Mouse (Mus musculus) left cerebral cortex, adult 11 months (tissue): ENCODE measurements around the gene Mapre3.

ENCODE experiments used
- DNase-seq: peaks from one replicate; pipeline ENCODE4 v3.0.0; 2022; ENCODE audit warnings: low spot score

Gene Mapre3

DNA sequence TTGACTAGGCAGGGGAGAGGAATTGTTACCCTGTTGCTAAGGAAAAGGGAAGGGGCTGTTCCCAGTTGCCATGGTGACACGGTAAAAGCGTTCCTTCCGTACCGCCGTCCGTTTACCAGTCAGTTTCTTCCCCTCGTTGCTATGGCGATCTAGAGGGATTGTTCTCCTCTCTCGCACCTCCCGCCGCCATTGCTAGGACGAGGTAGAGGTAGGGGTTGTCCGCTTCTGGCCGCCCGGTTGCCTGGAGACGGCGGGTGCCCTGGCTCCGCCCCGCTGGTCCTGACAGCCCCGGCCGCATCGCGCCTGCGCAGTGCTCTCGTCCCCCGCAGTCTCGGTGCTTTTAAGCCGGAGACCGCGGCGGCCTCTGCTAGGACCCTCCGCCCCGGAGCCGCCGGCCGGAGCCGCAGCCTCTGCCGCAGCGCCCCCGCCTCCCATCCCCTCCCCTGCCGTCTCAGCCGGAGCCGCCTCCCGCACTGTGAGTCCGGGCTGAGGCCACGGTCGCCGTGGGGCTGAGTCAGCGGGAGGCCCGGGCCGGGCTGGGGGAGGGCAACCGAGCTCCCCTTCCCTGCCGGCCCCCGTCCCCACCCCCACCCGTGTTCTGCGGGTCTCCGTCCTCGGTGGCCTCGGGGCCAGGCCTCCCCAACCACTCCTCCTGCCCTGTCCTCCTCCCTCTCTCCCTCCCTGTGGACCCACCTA, at the start of gene Mapre3:
TSS of gene Mapre3 (plus strand) at position 218 of the 696 bp plus-strand sequence.
- DNase-seq = peak; percentile 91

DNA sequence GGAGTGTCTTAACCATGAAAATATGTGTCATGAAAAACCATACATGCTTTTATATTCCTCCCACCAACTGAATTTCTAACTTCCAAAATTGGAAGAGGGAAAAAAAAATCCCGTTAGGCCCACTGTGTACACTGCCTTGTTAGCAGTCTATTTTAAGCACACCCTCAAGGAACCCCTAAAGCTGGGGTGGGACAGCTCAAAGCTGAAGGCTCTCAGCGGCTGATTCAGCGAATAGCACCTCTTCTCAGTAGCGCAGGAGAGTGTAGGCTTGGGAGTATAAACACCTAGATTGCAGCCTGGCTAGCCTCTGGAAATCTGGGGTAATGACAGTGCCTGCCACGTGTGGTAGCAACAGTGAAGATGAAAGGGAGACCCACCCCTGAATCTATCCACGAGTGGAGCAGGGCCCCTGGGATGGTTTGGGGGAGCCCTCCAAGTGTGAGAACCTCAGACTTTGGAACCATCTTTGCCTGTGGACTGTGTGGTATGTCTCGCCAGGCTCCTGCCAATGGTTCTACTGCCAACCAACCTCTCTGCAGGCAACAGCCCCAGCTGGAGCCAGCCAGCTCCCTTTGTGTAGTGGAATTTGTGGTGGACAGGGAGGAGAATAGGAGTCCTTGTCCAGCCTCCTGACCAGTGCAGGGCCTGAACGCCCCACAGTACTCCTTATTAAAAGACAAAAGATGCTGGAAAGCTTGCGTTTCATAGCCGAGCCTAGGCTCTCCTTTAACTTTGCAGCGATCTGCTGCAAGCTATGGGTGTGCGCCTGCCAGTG, 48.7 kb upstream of the Mapre3 start:
- no peak for DNase-seq

DNA sequence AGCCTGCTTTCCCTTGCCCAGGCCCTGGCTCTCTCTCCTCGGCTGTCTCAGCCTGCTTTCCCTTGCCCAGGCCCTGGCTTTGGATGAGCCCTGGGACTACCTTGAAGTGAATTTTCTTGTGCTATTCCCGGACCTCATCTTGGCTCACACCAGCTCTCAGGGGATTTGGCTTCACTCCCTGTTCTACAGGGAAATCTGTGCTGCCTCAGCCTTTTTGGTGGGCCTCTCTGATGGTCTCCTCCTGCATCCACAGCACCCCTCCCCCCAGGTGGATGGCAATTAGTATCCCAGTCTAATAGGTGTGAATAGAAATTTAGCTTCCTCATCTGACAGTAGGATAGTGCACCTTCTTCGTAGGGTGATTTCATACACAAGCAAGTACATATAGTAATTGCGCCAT, 46.4 kb upstream of the Mapre3 start:
- DNase-seq = no peak

DNA sequence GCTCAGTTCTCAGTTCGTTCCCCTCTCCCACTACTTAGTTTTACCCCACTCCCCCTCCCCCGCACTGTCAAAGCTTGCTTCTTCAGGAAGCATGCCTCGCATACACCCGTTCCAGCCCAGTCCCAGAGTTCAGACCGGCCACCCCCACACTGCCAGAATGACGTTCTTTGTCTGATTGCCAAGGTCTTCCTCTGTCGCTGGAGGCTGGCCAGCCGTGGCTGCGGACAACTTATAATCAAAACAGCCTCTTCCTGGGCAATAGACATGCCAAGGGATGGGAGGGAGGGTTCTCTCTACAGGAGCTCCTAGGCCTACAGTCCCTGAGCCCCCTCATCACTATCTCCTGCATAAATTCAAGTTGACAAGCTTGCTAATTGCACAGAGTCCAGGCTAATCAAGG, 45.8 kb upstream of the Mapre3 start:
- DNase-seq = no peak

DNA sequence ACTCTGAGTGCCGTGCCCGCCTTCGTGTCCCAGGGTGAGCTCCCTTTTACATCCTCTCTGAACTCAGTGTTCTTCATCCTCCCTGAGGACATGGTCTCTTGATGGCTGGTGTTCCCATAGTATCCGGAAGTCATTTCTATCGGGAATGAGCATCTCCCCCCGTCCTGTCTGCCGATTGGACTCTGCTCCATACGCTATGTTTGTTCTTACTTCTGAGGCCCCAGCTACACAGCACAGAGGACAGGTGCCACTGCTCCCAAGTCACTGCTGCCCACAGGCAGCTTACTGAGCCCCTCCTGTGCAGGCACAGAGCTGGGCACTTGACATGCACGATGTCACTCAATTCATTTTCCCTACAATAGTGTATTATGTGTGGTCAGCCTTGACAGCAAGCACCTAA, 45.4 kb upstream of the Mapre3 start:
- DNase-seq = no peak

DNA sequence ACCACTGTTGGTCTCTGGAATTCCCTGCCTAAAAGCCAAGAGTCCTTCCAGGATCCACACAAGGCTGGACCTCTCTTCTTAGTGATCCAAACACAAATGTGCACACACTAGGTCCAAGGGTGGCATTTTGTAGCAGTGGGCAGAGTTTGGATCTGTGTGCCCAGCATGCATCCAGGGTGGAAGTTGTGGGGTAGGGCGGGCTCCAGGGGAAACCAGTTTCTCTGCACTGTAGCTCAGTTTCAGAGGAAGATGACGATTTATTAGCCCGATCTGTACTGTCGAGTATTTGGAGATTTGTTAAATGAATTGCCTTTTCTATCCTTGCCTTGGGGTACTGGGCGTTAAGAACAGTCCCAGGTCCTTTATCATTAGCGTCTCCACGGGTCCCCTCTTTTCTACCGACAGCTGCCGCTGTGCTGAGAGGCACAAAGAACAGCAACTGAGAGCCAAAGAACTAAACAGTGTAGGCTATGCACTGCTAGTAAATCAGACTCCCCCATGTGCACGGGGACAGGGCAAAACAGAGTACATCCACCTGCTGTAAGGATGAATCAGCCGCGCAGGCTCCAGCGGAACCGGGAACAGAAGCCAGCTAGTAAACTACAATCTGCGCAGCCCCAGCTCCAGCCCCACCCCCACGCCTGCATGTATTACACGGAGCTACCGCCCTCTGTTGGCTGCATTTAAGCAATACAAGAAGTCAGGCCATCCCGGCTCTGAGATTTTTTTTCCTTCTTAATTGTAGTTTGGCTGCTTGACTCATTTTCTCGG, 39.7 kb upstream of the Mapre3 start:
- DNase-seq = peak; percentile 86

DNA sequence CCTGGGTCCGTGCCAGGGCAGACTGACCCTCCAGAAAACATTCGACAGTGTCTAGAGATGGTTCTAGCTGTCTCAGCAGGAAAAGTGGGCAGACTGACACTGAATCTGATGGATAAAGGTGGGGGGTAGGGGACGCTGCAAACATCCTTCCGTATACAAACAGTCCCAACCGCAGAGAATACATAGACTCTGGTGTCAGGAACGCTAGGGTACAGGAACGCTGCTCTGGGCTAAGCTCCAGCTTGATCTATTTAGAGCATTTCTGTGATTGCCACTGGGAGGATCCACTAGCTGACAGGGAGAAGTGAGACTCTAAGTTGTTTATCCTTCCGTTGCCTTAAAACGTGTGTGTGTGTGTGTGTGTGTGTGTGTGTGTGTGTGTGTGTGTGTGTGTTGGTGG, 33.7 kb upstream of the Mapre3 start:
- DNase-seq = no peak

DNA sequence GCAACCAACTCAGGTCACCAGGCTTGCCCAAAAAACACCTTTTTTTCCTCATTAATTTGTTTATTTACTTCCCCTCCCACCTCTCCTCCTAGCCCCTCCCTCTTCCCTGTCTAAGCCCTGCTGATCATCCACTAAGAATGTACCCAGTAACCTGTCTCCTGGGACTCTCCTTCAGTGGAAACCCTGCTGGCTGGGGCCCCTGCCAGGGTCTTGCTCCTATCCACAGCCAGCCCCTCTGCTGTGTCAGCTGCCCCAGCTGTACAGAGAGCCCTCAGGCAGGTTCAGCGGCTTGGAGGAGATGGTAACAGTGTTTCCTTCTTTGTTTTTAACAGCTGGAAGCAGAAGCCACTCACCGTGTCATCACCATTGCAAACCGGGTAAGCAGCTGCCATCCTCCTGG, 33.3 kb upstream of the Mapre3 start:
- no peak for DNase-seq

DNA sequence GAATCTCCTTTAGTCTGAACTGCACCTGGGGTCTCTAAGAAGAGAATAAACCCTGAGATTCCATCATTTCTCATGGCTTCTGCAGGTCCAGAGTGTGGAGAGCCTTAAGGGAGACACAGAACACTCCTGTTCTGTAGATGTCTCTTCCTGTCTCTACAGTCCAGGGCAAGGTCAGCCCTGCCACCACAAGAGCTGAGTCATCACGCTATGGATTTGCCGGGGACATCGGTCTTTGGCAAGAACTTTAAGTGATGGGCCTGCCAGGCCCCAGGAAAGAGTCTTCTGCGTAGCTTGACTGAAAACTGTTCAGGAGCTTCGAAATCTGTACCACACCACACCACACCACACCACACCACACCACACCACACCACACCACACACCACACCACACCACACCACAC, 27.1 kb upstream of the Mapre3 start:
- DNase-seq = no peak

DNA sequence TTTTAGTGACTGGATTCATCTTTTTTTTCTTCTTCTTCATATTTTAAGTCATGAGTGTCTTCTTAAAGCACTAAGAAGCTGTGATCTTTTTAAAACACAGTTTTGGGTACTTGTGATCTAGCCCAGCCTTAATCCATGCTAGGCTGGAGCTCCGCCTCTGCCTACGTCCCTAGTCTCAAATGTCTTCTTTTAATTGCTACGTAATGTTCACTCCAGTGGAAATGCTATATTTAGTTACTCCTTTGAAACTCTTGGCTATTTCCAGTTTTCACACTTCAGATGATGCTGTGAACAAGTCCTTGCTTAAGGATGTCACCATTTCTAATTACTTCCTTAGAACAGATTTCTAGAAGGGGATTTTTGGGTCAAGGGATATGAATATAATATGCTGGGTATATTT, 24.4 kb upstream of the Mapre3 start:
- DNase-seq = no peak

DNA sequence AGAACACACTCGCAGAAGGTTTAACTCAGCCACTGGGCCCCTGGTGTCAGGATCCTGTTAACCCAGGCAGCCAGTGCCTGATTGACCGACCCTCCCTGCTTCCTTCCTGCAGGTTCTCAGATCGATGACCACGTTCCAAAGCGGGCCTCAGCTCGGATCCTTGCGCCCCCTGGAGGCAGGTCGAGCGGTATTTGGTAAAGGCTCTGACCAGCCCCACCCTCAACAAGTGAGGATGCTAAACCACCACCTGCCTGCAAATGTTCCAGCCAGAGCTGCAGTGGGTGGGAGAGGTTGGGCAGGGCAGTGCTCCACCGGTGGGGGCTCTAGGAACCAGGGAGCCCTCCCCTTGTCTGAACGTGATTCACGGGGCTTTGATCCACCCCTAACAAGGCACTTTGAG, 18.3 kb upstream of the Mapre3 start:
- peak; percentile 44 for DNase-seq

DNA sequence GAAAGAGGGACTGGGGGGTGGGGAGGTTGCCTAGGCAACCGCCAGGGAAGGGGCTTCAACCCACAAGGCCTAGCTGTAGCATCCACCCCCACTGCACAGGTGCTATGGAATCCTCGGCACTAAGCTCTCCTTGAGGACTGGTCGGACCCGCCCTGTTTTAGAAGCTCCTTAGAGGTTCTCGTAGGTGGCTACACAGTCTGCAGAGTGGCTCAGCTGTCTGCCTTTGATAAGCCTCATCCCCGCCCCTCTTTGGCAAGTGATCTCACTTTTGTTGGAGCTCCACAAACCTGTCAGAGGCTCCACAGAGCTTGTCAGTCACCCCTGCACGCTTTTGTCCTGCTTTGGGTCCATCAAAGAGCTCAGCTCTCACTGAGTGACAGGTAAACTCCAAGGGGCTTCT, 17.0 kb upstream of the Mapre3 start:
- DNase-seq = no peak

DNA sequence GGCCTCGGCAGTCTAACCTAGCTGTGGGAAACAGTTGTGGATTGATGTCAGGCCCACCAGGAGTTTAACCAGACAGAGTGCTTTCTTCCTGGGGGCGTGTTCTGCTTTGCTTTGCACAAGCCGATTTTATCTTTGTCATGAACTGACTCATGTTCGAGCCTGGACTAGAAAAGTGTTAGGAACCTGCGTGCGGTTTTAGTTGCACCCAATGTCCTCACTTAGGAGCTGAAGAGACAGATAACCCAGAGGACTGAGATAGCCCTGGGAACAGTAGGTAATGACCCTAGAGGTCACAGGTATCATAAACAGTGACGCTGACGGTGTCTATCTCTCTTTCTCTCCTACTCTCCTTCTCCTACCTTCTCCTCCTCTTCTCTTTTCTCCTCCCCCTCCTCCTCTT, 16.5 kb upstream of the Mapre3 start:
- DNase-seq = no peak

DNA sequence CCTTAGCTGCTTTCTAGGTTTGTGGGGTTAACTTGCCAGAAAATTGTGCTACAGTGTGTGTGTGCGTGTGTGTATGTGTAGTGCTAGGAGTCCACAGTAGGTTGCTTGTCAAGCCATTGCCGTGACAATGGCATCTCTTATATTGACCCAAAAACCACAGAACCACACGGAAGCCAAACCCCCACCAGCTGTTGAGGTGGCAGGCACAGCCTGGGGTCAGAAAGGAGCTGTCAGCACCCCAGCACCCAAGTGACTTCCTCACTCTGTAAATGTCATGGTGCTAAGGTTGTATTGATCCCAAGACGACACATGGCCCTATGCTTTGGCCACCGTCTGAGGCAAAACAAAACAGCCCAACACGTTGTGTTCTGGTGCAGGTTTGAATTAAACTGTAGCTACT, 15.5 kb upstream of the Mapre3 start:
- no peak for DNase-seq

DNA sequence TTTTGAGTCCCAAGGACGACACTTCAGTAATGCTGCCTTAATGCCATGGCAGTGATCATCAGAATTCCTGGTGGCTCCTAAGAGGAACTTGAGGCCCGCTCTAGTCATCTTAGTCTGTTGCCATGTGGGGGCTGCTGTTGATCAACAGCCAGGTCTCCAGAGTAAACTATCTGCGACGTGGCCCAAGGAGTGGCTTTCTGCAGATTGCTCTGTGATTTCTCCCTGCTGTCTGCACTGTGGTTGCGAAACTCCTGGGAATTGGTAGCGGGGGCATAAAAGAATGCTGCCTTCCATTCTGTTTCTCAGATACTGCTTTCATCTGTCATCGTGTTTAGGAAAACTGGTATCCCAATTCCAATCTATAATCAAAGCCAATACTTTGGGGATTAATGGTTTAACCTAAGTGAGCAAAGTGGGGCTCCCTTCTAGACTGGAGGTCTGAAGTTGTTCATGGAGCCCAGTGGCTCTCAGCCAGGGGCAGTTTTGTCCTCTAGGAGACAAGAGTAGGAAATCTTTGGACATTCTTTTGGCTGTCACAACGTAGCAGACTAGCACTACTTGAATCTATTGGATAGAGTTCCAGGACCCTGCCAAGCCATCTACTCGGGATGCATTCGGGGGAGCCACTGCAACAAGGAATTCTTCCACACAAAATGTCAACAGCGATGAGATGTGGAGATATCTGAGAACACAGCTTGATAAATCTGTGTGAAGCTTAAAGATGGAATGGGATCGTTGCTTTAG, 11.5 kb upstream of the Mapre3 start:
- no peak for DNase-seq

DNA sequence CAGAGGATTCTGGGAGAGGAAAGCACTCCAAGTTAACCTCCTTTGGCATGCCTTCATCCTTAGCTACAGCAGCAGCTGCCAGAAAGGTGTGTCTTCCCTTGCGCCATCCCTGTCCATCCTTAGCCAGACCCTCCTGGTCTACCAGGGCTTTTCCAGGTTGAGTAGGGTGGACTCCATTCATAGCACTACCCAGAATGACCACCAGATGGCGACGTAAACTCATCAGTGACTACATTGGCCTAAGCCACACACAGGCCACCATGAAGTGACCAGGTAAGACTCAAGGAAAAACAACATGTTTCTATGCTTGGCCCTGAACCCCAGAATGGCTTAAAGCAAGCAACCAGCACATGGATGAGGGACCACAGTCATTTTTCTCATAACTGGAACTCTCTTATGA, 8.3 kb upstream of the Mapre3 start:
- peak; percentile 80 for DNase-seq

DNA sequence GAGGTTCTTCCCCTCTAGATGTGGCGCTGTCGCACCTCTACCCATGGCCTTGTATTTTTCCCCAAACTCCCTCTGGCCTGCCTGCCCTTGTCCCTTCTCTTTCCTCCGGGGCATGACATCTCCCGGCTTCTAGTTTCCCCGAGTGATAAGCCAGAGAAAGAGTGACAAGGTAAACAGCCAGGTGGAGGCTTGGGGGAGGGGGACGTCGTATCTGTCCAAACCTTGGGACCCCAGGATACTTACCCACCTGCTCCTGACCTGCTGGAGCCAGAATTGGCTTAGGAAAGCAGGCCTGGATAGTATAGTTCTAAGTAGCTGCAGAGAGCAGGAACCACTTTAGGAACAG, 652 bp downstream of the Mapre3 start:
- DNase-seq = no peak

DNA sequence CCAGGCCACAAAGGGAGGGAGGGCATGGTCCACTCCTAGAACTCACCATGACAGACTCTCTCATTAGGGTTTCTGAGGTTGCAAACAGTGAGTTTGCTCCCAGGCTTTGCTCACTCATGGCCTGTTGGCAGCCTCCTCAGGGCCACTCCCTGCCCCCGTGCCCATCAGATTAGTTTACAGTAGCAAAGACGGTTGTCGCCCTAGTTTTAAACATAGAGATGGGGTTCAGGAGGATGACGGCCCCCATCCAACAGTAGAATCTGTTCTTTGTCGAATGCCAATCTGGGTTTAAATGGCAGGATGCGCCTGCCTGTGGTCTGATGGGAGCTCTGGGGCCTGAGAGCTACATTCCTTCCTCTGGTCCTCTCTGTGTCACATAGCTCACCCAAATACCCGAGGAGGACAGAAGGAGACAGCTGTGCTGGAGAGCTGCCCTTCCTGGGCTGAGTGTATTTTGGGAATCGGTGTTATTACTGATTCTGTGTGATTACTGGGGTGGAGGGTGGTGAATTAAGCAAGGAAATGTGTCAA, 1.9 kb downstream of the Mapre3 start:
- DNase-seq = no peak

DNA sequence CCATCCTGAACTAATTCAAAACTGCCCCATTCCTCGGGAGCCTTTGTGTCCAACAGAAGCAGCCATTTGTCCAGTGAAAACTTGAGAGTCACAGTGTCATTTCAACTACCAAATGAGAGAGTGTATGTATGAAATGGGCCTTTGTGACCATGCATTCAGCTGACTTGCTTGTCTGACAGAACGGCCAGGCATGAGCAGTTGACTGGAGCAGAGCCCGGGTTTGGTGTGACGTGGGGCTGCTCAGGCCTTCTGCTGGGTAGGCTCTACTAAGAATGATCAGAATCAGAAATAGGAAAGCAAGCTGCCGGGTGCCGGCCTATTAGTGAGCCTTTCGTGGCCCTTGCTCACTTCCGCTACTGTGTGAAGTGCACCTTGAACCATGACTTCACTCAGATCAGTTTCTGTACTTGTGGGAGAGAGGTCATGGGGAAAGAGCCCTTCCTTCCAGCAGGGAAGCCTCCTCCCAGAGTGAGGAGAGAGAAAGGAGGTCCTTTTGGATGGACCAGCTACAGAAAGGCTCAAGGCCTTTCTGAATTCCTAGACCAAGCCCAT, 4.4 kb downstream of the Mapre3 start:
- DNase-seq = peak; percentile 33

DNA sequence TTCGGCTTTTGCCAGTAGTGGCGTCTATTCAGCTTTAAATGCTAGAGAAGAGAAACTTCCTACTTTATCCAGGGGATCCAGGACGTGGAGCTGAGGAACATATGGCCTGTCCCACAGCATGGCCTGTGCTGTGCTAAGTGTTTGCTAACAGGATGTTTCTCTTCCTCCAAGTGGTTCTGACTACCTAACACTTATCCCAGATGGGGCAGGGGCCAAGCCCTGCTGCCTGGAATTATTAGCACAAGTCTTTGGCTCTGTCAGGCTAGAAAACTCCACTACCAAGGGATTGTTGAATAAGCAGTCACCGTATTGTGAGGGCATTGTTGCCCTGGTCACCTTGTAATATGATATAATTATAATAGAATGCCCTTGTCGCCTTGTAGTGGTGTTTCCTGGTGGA, 8.2 kb downstream of the Mapre3 start:
- no peak for DNase-seq

DNA sequence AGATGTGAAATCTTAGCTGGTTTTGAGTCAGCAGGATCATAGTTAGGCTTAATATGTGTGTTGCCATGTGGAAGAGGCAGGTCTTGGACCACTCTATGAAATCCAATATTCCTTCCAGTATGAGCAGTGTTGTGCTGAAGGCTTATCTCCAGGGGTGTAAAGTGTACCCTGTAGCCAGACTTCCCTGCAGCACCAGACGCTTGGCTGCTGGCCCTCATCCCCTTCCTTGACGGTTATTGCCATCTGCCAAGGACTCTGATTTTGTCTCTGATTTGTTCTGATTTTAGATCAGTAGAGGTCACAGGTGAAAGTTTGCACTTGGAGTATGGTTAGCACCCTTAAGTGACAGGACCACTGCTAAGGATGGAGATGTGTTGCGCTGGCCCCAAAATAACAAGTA, 8.7 kb downstream of the Mapre3 start:
- no peak for DNase-seq
